Mouse (Mus musculus) ES-E14 (cell line): Measurements from ENCODE around the gene Cib1.

Experiments
- CHD2 ChIP-seq: IDR thresholded peaks from 2 replicates; pipeline ENCODE4 v1.6.1; 2014; ENCODE audit warnings: mild to moderate bottlenecking, low read depth, low read length, inconsistent platforms
- HCFC1 ChIP-seq: IDR thresholded peaks from 2 replicates; pipeline ENCODE4 v1.6.1; 2012; ENCODE audit warnings: low read length, inconsistent platforms, borderline replicate concordance; ENCODE audit not compliant: insufficient read depth
- MAFK ChIP-seq: IDR thresholded peaks from 2 replicates; pipeline ENCODE4 v1.6.1; 2014; ENCODE audit warnings: mild to moderate bottlenecking, low read depth, low read length, inconsistent platforms; ENCODE audit not compliant: insufficient read depth
- ZC3H11A ChIP-seq: IDR thresholded peaks from 2 replicates; pipeline ENCODE4 v1.6.1; 2012; ENCODE audit warnings: low read depth, mild to moderate bottlenecking, inconsistent platforms, low read length, borderline replicate concordance

DNA sequence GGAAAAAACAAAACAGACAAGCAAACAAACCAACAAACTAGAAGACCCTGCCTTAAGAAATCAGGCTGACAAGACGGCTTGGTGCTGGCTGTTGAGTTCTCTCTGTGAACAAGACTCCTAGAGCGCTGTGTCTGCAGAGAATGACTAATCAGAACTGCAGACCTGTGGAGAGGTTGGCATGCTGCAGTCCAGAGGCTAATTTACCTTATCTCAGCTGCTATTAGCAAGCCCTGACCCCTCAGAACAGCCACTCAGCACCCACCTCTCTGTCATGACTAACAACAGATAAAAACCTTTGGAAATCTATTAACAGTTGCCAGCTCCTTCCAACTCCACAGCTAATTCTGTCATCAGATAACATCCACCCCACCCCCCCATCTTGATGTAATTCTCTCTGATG, 51.5 kb downstream of the Cib1 start:
- TF ChIP-seq ZC3H11A, result no peak
- no peak for TF ChIP-seq MAFK
- TF ChIP-seq HCFC1, result no peak
- TF ChIP-seq CHD2, result no peak
